Mouse (Mus musculus) spleen, postnatal 36 days (tissue): Measurements from ENCODE around the gene AI661453.

Experiments
- DNase-seq, 2 experiments: peaks; one replicate each; pipeline ENCODE4 v3.0.0; 2022; ENCODE audit warnings: low spot score in 2 of 2, mixed read lengths in 1 of 2

AI661453 gene

DNA sequence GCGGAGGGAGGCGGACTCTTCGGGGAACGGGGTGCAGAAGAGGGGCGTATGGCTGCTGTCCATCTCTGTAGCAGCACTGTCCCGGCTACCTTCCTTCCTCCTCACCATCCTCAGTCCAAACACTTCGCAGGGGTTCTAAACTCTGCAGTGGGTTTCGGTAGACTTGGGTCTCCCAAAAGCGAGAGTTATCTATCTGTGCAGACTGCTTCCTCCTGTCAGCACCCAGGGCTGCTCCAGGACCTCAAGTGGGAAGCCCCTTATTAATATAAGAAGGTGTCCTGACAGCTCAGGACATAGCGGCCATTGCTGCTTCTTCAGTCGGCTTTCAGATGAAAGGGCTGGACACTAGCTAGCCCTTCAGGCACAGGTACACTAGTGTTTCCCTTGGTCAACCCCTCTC, 28.6 kb downstream of the AI661453 start:
- DNase-seq, result no peak

- no peak for DNase-seq
Measured at GRCm38 (mm10) chr17:47466284-47466683, 29.9 kb downstream of the AI661453 start.

DNA sequence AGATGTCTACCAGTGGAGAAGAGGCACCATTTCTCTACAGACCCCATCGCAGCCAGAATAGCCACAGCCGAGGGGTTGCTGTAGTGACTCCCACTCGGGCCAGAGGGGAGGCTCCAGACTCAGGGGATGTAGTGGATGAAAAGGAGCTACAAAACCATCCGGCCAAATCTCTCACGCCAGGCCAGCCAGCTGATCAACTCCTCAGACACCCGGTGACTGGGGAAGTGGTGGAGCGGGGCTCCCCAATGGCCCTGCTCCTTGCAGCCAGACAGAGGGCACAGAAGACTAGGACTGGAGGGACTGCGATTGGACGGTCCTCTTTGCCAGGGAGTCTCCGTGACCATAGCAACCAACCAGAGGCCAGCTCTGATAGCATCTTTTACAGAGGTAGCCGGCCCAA, 31.2 kb downstream of the AI661453 start:
- no peak for DNase-seq

GRCm38 (mm10) chr17:47468063-47468462, 31.6 kb downstream of the AI661453 start:
- DNase-seq, result no peak

- no peak for DNase-seq
Measured at GRCm38 (mm10) chr17:47468466-47468865, 32.1 kb downstream of the AI661453 start.

DNA sequence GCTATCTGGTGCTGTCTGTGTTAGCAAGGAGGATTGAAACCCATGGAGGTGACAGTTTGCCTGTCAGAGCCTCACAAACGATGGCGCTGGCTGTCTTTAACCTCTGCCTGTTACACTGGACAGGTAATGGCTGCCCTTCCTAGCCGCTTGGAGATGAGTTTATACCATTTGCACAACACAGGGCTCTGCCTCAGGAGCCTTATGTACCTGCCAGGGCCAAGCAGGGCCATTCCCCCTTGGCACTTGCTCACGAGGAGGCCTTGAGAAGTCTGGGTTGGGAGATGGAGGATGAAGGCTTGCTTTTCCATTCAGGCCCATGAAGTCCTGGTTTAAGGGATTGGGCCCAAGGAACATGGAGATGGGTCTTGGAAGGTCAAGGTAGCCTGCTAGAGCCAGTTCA, 33.2 kb downstream of the AI661453 start:
- DNase-seq, result no peak

DNA sequence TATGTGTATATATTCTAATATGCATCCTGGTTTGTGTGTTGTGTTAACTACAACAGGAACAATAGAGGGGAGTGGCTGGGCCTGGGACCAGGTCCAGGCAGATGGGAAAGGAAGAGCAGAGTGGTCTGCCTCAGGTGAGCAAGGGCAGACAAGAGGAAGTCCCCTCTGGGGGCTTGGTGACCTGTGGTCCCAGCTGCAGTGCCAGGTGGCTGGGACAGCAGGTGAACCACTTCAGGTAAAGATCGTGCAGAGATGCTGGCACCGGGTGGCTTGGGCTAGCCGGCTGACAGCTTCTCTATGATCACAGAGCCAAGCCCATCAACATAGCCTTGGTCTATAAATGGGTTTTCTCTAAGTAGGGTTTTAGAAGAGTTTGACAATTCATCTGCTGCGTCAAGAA, 33.7 kb downstream of the AI661453 start:
- DNase-seq, result no peak

- DNase-seq, result no peak
Measured at GRCm38 (mm10) chr17:47470686-47471085, 34.3 kb downstream of the AI661453 start.

- DNase-seq, result no peak
Measured at GRCm38 (mm10) chr17:47472435-47473350, 36.3 kb downstream of the AI661453 start.

DNA sequence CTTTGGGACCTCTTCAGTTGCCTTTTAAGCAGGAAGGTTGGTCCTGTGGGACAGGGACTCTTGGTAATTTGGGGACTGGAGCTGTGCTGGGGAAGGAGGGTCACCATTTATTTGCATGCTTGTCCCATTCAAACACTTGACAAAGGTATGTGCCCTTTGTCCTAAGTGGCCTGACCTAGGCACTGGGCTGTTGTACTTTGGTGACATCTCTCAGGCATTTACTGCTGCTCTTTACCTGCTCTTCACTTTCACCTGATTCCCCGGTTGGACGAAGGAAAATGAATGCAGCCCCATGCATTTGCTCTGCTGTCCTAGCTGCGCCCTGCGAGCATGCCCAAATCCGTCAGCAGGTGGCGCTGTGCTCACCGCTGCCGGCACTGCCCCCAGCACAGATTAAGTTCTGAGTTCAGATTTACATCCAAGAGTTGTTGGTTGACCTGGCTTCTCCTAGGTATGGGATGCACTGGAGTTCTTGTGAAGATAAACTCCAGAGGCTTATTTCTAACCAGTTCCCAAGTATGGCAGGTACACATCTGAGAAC, 37.1 kb downstream of the AI661453 start:
- DNase-seq, result peak; percentile 37 to 49

DNA sequence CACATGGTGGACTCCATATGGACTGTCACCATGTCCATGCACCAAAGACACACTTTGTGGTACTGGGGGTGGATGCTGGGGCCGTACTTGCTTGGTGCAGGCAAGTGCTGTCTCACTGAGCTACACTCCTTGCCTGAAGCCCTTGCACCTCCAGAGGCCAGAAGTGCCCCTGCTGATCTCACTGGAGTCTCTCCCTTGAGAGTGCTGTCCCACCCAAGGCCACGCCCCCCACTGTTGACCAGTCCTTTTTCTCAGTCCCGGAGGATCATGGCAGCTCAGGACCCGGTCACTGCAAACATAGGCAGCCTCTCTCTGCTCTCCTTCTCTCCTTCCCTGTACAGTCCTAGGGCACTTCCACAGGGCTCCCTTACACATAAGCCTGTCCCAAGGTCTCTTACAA, 37.8 kb downstream of the AI661453 start:
- no peak for DNase-seq

GRCm38 (mm10) chr17:47475181-47475580, 38.8 kb downstream of the AI661453 start:
- DNase-seq, result no peak

DNA sequence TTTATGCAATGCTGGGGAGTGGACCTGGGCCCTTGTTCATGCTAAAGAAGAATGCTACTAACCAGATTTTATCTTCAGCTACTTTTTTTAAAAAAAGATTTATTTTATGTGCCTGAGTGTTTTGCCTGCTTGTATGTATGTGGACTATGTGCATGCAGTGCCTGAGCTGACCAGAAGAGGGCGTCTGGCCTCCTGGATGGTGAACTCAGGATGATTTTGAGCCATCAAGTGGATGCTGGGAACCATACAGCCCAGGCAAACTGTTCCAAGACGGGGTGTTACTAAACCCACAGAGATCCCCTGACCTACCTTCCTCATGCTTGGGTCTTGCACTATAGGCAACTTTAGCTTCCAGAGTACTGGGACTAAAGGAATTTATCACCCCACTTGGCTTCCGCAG, 39.3 kb downstream of the AI661453 start:
- no peak for DNase-seq

DNA sequence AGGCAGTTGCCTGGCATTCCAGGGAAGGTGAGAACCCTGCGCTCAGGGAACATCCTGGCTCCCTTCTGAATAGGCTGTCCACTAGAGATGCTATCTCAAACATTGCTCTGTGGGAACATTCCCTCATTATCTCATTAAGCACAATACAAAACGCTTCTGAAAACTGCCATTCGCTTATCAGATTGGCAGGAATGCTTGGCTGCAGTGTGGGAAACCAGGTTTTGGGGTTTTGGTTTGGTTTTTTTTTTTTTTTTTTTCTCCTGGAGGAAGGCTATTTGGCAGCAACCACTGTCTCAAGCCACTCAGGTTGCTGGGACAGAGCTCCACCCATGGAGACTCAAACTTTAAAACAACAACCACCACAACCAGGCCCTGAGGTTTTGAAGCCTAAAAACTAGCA, 43.5 kb downstream of the AI661453 start:
- no peak for DNase-seq

GRCm38 (mm10) chr17:47482401-47482800, 46.0 kb downstream of the AI661453 start:
- peak in 1 of 2 experiments; percentile 48 for DNase-seq

DNA sequence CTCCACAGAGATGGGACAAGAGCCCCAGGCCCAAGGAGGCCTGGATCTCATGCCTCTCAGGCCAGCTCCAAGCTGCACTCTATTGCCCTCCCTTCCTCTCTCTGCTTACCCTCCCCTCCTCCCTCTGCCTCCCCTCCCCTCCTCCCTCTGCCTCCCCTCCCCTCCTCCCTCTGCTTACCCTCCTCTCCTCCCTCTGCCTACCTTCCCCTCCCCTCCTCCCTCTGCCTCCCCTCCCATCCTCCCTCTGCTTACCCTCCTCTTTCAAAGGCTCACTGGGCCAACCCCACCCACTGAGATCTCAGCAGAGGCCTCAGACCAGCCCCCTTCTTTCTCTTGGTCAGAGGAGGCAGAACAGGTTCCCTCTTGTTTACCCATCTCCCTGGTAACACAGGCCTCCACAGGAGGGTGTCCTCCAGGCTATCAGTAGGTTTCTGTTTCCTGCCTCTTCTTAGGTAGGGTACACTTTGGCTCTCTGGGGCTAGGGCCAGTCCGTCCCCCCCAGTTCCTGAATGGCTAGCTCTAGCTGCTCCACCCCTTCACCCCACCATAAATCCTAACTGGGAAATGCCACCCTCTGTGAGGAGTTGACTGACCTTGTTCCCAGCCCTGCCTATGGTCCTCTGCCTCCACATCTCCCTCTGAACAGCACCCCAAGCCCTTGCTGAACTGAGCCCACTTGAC, 48.0 kb downstream of the AI661453 start:
- no peak for DNase-seq

- DNase-seq, result no peak
Measured at GRCm38 (mm10) chr17:47484993-47485392, 48.6 kb downstream of the AI661453 start.

DNA sequence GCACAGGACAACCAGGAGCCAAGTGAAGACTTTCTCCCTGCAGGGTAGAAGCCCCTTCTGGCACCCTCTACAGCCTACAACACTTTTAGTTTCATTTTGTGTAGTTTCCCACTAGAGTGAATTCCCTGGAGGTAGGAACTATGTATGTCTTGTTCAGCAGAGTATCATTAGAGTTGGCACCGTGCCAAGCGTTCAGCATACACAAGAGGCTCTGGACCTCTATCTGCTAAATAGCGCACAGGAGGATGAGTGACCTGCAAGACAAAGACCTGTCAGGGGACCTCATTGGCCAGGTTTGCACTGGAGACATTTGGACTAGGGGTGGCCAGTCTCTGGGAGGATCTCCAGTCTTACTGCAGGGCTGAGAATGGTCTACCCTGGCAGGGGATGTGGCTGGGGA, 49.4 kb downstream of the AI661453 start:
- no peak for DNase-seq

DNA sequence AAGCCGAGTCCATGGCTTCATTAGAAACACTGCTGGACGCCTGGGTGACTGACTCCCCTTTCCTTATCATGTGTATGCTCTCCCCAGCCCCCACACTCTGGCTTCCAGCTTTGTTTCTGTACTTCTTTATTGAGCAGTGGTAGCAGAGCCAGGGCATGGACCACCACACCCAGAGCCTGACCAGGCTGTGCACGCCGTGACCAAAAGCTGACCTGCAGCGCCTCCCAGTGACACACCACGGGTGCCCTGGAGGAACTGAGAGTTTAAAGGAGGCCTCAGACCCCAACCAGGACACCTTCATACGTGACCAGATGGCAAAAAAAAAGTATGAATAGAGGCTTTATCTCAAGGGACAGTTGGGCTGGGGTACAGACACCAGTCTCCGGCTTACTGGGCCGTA, 54.4 kb downstream of the AI661453 start:
- DNase-seq, result no peak

GRCm38 (mm10) chr17:47492731-47493130, 56.3 kb downstream of the AI661453 start:
- no peak for DNase-seq

DNA sequence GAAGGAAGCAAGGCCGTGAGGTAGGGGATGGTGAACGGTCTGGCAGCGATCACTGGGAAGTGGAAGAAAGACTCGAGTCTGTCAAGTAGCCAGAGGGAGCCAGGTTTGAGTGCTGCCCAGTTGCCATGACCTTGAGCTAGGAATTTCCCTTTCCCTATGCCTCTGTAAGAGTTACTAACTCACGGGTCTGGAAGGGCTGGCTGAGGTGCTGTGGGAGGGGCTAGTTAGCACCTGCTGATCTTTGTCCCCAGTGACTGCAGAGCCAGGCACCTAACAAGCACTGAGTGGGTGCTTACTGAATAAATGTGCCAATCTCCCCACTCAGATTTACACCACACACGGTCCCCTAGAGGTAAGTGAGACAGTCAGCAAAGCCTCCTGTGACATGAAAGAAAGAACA, 57.2 kb downstream of the AI661453 start:
- no peak for DNase-seq

GRCm38 (mm10) chr17:47494132-47494531, 57.7 kb downstream of the AI661453 start:
- no peak for DNase-seq

DNA sequence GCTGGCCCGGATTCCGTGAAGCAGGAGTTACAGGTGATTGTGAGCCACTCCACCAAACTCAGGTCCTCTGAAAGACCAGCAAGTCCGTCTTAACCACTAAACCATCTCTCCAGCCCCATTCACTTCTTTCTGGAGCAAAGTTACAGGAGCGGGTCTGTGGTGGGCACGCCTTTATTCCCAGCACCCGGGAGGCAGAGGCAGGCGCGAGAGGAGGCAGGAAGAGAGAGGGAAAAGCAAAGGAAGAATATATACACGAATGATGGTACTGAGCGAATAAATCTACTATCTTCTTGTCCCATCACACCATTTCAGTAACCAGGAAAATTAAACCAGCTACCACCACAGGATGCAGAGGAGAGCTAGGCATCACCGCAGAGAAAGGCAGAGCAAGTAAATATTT, 65.1 kb downstream of the AI661453 start:
- DNase-seq, result no peak
